Mouse (Mus musculus): Measurements from ENCODE around the gene Slc8a3. TPM values are rescaled to one million over a fixed set of nuclear protein-coding genes. Genes with fewer than 3 reads are reported as not detected.

The Slc8a3 gene
- total RNA-seq, 2 experiments from 2014 or later = 9.2 to 10.5 TPM

DNA sequence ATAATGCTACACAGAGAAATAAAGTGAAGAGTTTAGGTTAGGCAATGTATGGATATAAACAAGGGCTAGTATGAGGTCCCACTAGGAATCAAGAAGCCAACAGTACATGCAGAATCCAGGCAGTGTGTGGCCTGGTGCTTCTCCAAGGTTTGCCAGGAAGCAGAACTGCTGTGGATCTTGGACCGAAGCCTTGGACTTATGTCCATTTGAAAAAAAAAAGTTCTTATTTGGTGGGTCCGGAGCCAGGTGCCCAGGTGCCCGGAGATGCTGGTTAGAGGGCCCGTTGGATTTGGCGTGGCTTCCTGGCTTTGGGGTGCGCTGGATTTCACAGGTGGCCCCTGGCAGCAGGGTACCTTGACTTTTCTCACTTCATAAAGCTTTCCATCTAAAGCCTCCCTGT lies 185.0 kb downstream of the Slc8a3 start:
- DNase-seq (ENCODE audit: extremely low spot score in 1 of 2, low spot score in 1 of 2) = no peak

Small RNAs within 50 kb of the gene (microRNA-seq; reads per million reads assigned to microRNA genes)
- 0.74 to 2.2 reads per million in 2 experiments for gene Mir3067

Other genes with a start within 250 kb of the Slc8a3 start
- gene Gm4787, start 46.3 kb upstream of the Slc8a3 start, total RNA-seq (2021) = 1 to 10 TPM in 1 of 2 experiments, under 1 TPM in 1; 0.89 to 3.1 TPM
- 1 to 10 TPM; 1.6 to 2.6 TPM for gene Adam4, start 88.8 kb upstream of the Slc8a3 start, total RNA-seq (2021)
- gene Cox16, start 151.9 kb upstream of the Slc8a3 start, total RNA-seq (2021) = 10 to 100 TPM; 34.5 to 35.2 TPM
- gene Gm20498, start 199.7 kb upstream of the Slc8a3 start, total RNA-seq (2021) = 10 to 100 TPM; 39.1 to 49.1 TPM
- 10 to 100 TPM; 24.9 to 29.4 TPM for gene Synj2bp, start 199.7 kb upstream of the Slc8a3 start, total RNA-seq (2021)
- under 1 TPM; 0.23 to 0.32 TPM for gene Adam21, start 235.3 kb upstream of the Slc8a3 start, total RNA-seq (2021)